Mouse (Mus musculus): ENCODE results near the gene Plekhg1. TPM values are rescaled to one million over a fixed set of nuclear protein-coding genes. Genes with fewer than 3 reads are reported as not detected.

Plekhg1 gene
- polyA plus RNA-seq, 1 experiment from 2014 or later = 4.8 TPM

DNA sequence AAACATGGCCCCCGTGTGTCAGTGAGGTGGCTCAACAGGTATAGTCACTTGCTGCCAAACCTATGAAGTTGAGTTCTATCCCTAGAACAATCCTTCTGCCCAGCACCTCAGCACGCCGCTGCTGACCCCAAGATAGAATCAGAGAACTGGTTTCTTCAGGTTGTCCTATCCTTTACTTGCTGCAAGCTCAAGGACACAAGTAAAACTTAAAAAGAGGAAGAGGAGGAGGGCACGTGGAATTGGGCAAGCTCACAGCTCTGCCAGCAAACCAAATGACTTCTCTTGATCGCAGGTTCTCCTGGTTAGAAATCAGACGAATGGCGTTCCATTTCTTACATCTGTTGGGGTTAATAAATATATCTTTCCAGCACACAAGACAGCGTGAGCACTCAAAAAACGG is 232.1 kb downstream of the Plekhg1 start:
- no peaks in the 10 kb centered on the region for H3K9me3 ChIP-seq (ENCODE audit: control insufficient read depth, low read length)
- H3K27ac ChIP-seq (replicated peaks) = no peak overlapping the region
- WGBS = 84% methylated on average over 9 of the region's 9 CpGs
- H3K4me1 ChIP-seq (replicated peaks; ENCODE audit: control insufficient read depth, insufficient read depth) = no peaks in the 10 kb centered on the region
- H3K9ac ChIP-seq (ENCODE audit: low read length) = no peak overlapping the region
- ATAC-seq (ENCODE audit: low FRiP score, low TSS enrichment) (no peak), DNase-seq (ENCODE audit: low spot score) (no peak)
- no peak overlapping the region for H3K4me3 ChIP-seq (ENCODE audit: low read depth, low read length)
- TF ChIP-seq CTCF (IDR thresholded peaks at IDR 0.05; ENCODE audit: low read depth) = no peak
- TF ChIP-seq EP300 (optimal IDR thresholded peaks at IDR 0.05) = no peak
- H3K36me3 ChIP-seq (ENCODE audit: control insufficient read depth, insufficient read depth, low read length) = no peaks in the 10 kb centered on the region
- H3K27me3 ChIP-seq (ENCODE audit: control insufficient read depth, insufficient read depth, low read length) = no peaks in the 10 kb centered on the region
- peak overlapping the region; percentile 96; the same call in 1 of the 2 replicates for H3K4me2 ChIP-seq (replicated peaks; ENCODE audit: low read depth)

DNA sequence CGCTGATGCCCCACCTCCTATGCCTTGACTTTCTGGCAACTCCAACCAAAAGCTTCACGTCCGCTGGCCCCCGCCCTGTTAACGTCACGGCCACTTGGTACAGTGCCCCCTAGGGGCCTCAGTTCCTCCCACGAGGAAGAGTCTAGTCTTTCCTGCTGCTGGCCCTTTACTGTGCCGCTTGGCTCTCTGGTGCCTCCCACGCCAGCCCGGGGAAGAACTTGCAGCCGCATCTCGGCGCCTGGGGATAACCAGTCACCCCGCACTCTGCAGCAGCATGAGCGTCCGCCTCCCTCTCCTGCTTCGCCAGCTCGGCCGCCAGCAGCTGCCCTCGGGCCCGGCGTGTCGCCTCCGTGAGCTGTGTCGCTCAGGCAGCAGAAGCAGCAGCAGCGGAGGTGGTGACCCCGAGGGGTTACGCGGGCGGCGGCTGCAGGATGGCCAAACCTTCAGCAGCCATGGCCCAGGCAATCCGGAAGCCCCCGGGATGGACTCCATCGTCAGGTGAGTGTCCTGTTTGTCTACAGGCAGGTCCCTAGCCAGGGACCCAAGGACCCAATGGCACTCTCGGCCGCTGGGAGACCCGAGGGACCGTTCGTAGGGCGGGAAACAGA is 232.9 kb downstream of the Plekhg1 start, which contains the start of gene Mthfd1l:
TSS of gene Mthfd1l (plus strand) at position 138 of the 608 bp plus-strand sequence.
- ATAC-seq (ENCODE audit: low FRiP score, low TSS enrichment) = peak; percentile 86
- TF ChIP-seq EP300 (optimal IDR thresholded peaks at IDR 0.05) (no peak), CTCF (IDR thresholded peaks at IDR 0.05; ENCODE audit: low read depth) (peak; percentile 83)
- WGBS = under 1% methylated on average over 39 of the region's 40 CpGs

DNA sequence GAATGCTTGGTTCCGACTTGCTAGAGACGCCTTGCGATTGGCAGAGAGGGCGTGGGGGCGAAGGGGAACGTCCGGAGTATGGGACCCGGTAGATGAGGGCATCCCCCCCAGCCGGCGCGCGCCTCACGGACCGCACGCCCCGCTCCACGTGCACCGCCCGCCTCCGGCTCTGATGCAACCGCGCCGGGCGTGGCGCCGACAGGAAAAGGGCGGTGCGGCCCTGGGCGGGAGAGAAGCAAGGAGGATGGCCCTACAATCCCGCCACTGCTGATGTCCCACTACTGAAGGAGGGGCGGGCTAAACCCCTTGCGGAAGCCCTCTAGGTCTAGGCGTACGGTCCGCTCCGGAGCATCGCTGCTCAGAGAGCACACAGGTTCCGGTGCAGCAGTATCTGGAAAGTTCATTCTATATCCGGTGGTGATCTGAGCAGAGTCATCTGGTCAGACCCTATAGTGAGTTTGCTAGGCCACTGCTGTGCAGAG is 233.5 kb downstream of the Plekhg1 start:
- no peak for TF ChIP-seq EP300 (optimal IDR thresholded peaks at IDR 0.05)
- peak; percentile 4; the same call in 1 of the 2 replicates for TF ChIP-seq CTCF (IDR thresholded peaks at IDR 0.05; ENCODE audit: low read depth)
- Histone ChIP-seq H3K27me3 (ENCODE audit: control insufficient read depth, insufficient read depth, low read length) (no peaks in the 10 kb centered on the region), H3K36me3 (ENCODE audit: control insufficient read depth, insufficient read depth, low read length) (no peaks in the 10 kb centered on the region), H3K4me1 (replicated peaks; ENCODE audit: control insufficient read depth, insufficient read depth) (no peaks in the 10 kb centered on the region), H3K9ac (ENCODE audit: low read length) (peak overlapping the region; percentile 79), H3K4me2 (replicated peaks; ENCODE audit: low read depth) (peak overlapping the region; percentile 96), H3K27ac (replicated peaks) (peak overlapping the region; percentile 95), H3K9me3 (ENCODE audit: control insufficient read depth, low read length) (no peaks in the 10 kb centered on the region), H3K4me3 (ENCODE audit: low read depth, low read length) (peak overlapping the region; percentile 68)
- under 1% methylated on average over 17 of the region's 39 CpGs for WGBS
- DNase-seq (ENCODE audit: low spot score) = peak; percentile 87
- ATAC-seq (ENCODE audit: low FRiP score, low TSS enrichment) = peak; percentile 84

More for the DNA sequence above, 232.9 kb downstream of the Plekhg1 start, which contains the start of gene Mthfd1l:
- H3K4me1 ChIP-seq (replicated peaks; ENCODE audit: control insufficient read depth, insufficient read depth) = no peaks in the 10 kb centered on the region
- DNase-seq (ENCODE audit: low spot score) = peak; percentile 89
- no peaks in the 10 kb centered on the region for H3K27me3 ChIP-seq (ENCODE audit: control insufficient read depth, insufficient read depth, low read length)
- peak within 1 kb of the TSS; percentile 95 for H3K27ac ChIP-seq (replicated peaks)
- H3K9me3 ChIP-seq (ENCODE audit: control insufficient read depth, low read length) = no peaks in the 10 kb centered on the region
- peak within 1 kb of the TSS; percentile 79 for H3K9ac ChIP-seq (ENCODE audit: low read length)
- H3K36me3 ChIP-seq (ENCODE audit: control insufficient read depth, insufficient read depth, low read length) = no peaks in the 10 kb centered on the region
- peak within 1 kb of the TSS; percentile 96 for H3K4me2 ChIP-seq (replicated peaks; ENCODE audit: low read depth)
- H3K4me3 ChIP-seq (ENCODE audit: low read depth, low read length) = peak within 1 kb of the TSS; percentile 68

DNA sequence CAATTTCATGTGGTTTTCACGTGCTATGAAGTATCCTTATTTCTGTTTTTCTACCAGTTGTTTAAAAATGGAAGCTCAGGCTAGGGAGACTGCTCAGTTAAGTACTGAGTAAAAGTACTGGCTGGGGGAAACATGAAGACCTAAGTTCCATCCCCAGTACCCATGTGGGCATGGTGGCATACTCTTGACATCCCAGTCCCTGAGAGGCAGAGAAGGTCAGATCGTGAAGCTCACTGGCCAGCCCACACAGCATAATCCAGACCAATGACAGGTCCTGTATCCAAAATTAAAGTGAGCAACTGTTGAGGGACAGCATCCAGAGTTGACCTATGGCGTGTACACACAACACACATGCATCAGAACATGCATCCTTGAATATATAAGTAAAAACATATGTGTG is 234.2 kb downstream of the Plekhg1 start:
- peak overlapping the region; percentile 68; the same call in 1 of the 2 replicates for H3K4me3 ChIP-seq (ENCODE audit: low read depth, low read length)

DNA sequence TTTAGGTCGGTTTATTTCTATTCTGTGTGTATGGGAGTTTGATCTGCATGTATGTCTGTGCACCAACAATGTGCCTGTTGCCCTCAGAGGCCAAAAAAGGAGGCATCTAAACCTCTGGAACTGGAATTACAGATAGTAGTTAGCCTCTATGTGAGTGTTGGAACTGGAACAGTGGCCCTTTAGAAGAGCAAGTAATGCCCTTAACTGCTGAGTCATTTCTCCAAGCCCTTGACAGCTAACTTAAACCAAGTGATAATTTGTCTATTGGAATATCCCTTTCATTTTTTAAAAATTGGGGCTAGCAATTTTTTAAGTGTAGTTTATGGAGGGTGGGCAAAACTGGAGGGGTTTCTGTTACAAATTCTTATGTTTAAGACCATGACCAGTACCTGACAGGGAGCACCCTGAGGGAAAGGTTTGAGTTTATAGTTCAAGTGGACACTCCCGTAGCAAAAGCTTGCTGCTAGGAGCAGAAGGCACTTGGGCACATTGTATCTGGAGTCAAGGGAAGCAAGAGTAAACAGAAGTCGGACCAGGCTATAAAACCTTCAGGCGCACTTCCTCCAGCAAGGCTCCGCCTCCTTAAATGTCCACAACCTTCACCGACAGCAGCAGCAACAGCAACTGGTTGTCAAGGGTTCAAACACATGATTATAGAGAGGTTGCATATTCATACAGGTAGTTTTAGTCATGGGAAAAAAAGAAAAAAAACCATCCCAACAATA is 235.9 kb downstream of the Plekhg1 start:
- H3K27me3 ChIP-seq (ENCODE audit: control insufficient read depth, insufficient read depth, low read length) = no peaks in the 10 kb centered on the region
- ATAC-seq (ENCODE audit: low FRiP score, low TSS enrichment) = peak; percentile 37
- no peak overlapping the region for H3K9ac ChIP-seq (ENCODE audit: low read length)
- no peak overlapping the region for H3K4me2 ChIP-seq (replicated peaks; ENCODE audit: low read depth)
- peak; percentile 53 for DNase-seq (ENCODE audit: low spot score)
- H3K4me1 ChIP-seq (replicated peaks; ENCODE audit: control insufficient read depth, insufficient read depth) = no peaks in the 10 kb centered on the region
- H3K27ac ChIP-seq (replicated peaks) = 0 out of 2 replicates have a peak overlapping the region, but pooled peaks have one; percentile 30
- 45% methylated on average over 6 of the region's 6 CpGs for WGBS
- no peaks in the 10 kb centered on the region for H3K9me3 ChIP-seq (ENCODE audit: control insufficient read depth, low read length)
- no peaks in the 10 kb centered on the region for H3K36me3 ChIP-seq (ENCODE audit: control insufficient read depth, insufficient read depth, low read length)
- no peak overlapping the region for H3K4me3 ChIP-seq (ENCODE audit: low read depth, low read length)
- TF ChIP-seq CTCF (IDR thresholded peaks at IDR 0.05; ENCODE audit: low read depth) = no peak
- TF ChIP-seq EP300 (optimal IDR thresholded peaks at IDR 0.05) = no peak

More for the DNA sequence above, 234.2 kb downstream of the Plekhg1 start:
- Histone ChIP-seq H3K27me3 (ENCODE audit: control insufficient read depth, insufficient read depth, low read length) (no peaks in the 10 kb centered on the region), H3K9ac (ENCODE audit: low read length) (no peak overlapping the region), H3K27ac (replicated peaks) (no peak overlapping the region), H3K9me3 (ENCODE audit: control insufficient read depth, low read length) (no peaks in the 10 kb centered on the region), H3K4me1 (replicated peaks; ENCODE audit: control insufficient read depth, insufficient read depth) (no peaks in the 10 kb centered on the region), H3K36me3 (ENCODE audit: control insufficient read depth, insufficient read depth, low read length) (no peaks in the 10 kb centered on the region), H3K4me2 (replicated peaks; ENCODE audit: low read depth) (no peak overlapping the region)
- ATAC-seq (ENCODE audit: low FRiP score, low TSS enrichment) (no peak), DNase-seq (ENCODE audit: low spot score) (no peak)
- no peak for TF ChIP-seq CTCF (IDR thresholded peaks at IDR 0.05; ENCODE audit: low read depth)
- TF ChIP-seq EP300 (optimal IDR thresholded peaks at IDR 0.05) = no peak
- WGBS = 75% methylated on average over 3 of the region's 3 CpGs
